ENCODE assay signal across 9 mouse cellular contexts in genomic region chr19:43916586-43917405, GRCm38 (mm10). TPM values are rescaled to one million over a fixed set of nuclear protein-coding genes. Genes with fewer than 3 reads are reported as not detected.
DNase-seq lines count a peak whose midpoint lies in the region; ATAC-seq and TF ChIP-seq lines count a peak whose summit lies in the region.
"Had no signal": no experiment of that assay in that cellular context is flagged by ENCODE, and none has a peak within 500 bp of the region (broad histone marks: within the 10 kb centered on the region; RNA-seq: fewer than 3 reads in every experiment).

No protein-coding gene starts in this region.

- H3K4me3 ChIP-seq in intestine, embryonic 15.5 days (replicated peaks) = no peak overlapping the region; the same call in 1 of the 2 replicates
- no peak overlapping the region for H3K4me3 ChIP-seq in hindbrain, embryonic 14.5 days (replicated peaks; ENCODE audit: low read length)
- no peak overlapping the region for H3K4me3 ChIP-seq in forebrain, embryonic 15.5 days
- H3K4me3 ChIP-seq: neural tube, embryonic 12.5 days had no signal

- no peaks in the 10 kb centered on the region for H3K27me3 ChIP-seq in Patski
- no peaks in the 10 kb centered on the region for H3K27me3 ChIP-seq in intestine, embryonic 15.5 days (replicated peaks)
- no peaks in the 10 kb centered on the region for H3K27me3 ChIP-seq in hindbrain, embryonic 14.5 days (ENCODE audit: control insufficient read depth, insufficient read depth, low read length)
- H3K27me3 ChIP-seq in forebrain, embryonic 15.5 days = no peaks in the 10 kb centered on the region
- H3K27me3 ChIP-seq: neural tube, embryonic 12.5 days had no signal

- WGBS in intestine, embryonic 15.5 days = 46% methylated on average over 21 of the region's 21 CpGs
- WGBS in hindbrain, embryonic 14.5 days = 75% methylated on average over 21 of the region's 21 CpGs
- 69% methylated on average over 21 of the region's 21 CpGs for WGBS in forebrain, embryonic 15.5 days

- H3K9ac ChIP-seq in intestine, embryonic 15.5 days = no peak overlapping the region
- H3K9ac ChIP-seq in hindbrain, embryonic 14.5 days = no peak overlapping the region
- no peak overlapping the region for H3K9ac ChIP-seq in forebrain, embryonic 15.5 days (replicated peaks)
- H3K9ac ChIP-seq: neural tube, embryonic 12.5 days had no signal

- in situ Hi-C loops in Patski (cut with MboI; ENCODE audit: low pct_unique_long_range_greater_than_20kb) = no loop called here

- POLR2A ChIA-PET in Patski (lab: Charles Lee) = no interaction called here

- peak overlapping the region; percentile 38 for H3K4me2 ChIP-seq in intestine, embryonic 15.5 days (replicated peaks)
- no peak overlapping the region for H3K4me2 ChIP-seq in hindbrain, embryonic 14.5 days (replicated peaks)
- H3K4me2 ChIP-seq in forebrain, embryonic 15.5 days (replicated peaks) = no peak overlapping the region
- H3K4me2 ChIP-seq: neural tube, embryonic 12.5 days had no signal

- ATAC-seq in Patski = peak; percentile 83
- ATAC-seq in intestine, embryonic 15.5 days = peak; percentile 94
- no peak for ATAC-seq in hindbrain, embryonic 14.5 days (ENCODE audit: low FRiP score)
- no peak for ATAC-seq in frontal cortex, adult (ENCODE audit: low TSS enrichment)
- ATAC-seq in forebrain, embryonic 15.5 days (replicated peaks) = no peak

- H3K27ac ChIP-seq in intestine, embryonic 15.5 days = peak overlapping the region; percentile 71; the same call in 1 of the 2 replicates
- H3K27ac ChIP-seq in hindbrain, embryonic 14.5 days = no peak overlapping the region
- H3K27ac ChIP-seq in forebrain, embryonic 15.5 days (replicated peaks) = no peak overlapping the region
- H3K27ac ChIP-seq: neural tube, embryonic 12.5 days had no signal

- CTCF ChIA-PET in Patski (lab: Charles Lee) = interaction anchor here (1.2 to 1.6 kb wide), 2 partner anchors 9 to 18 kb away, joined by 4 to 6 read pairs; no protein-coding TSS in a partner anchor

- peaks cover 25% of the 10 kb centered on the region for H3K4me1 ChIP-seq in intestine, embryonic 15.5 days (replicated peaks)
- H3K4me1 ChIP-seq in hindbrain, embryonic 14.5 days (replicated peaks; ENCODE audit: control insufficient read depth, insufficient read depth, low read length) = no peaks in the 10 kb centered on the region
- H3K4me1 ChIP-seq in forebrain, embryonic 15.5 days = no peaks in the 10 kb centered on the region

- peak; percentile 35 for DNase-seq in adrenal gland, postnatal 25 days
- DNase-seq in adrenal gland, postnatal 10 days = no peak
- peak; percentile 83 for DNase-seq in Patski (ENCODE audit: low read depth, low spot score)
- peak; percentile 53 for DNase-seq in mesoderm, embryonic 11.5 days (ENCODE audit: low read depth, low spot score)
- DNase-seq in hindbrain, embryonic 14.5 days (ENCODE audit: low spot score) = no peak

- TF ChIP-seq CTCF in Patski (IDR thresholded peaks at IDR 0.05) = no peak

- H3K9me3 ChIP-seq in intestine, embryonic 15.5 days = no peaks in the 10 kb centered on the region
- no peaks in the 10 kb centered on the region for H3K9me3 ChIP-seq in hindbrain, embryonic 14.5 days (ENCODE audit: control insufficient read depth, low read length)
- H3K9me3 ChIP-seq in forebrain, embryonic 15.5 days = no peaks in the 10 kb centered on the region
- H3K9me3 ChIP-seq: neural tube, embryonic 12.5 days had no signal

- H3K36me3 ChIP-seq in intestine, embryonic 15.5 days = no peaks in the 10 kb centered on the region
- no peaks in the 10 kb centered on the region for H3K36me3 ChIP-seq in hindbrain, embryonic 14.5 days (replicated peaks; ENCODE audit: control insufficient read depth, insufficient read depth)
- H3K36me3 ChIP-seq in forebrain, embryonic 15.5 days = no peaks in the 10 kb centered on the region
- H3K36me3 ChIP-seq: neural tube, embryonic 12.5 days had no signal

RNA-seq across cellular contexts. Expression of gene Dnmbp, which starts 23.2 kb away (rescaled TPM):
- total RNA-seq in adrenal gland, postnatal 25 days (2021) = 15.9 and 17.1 TPM in 2 replicates
- total RNA-seq in adrenal gland, postnatal 10 days (2021) = 10 to 100 TPM; 13.9 to 19.0 TPM
- polyA plus RNA-seq in Patski (2021) = 16.3 TPM
- 35.9 and 37.0 TPM in 2 replicates for polyA plus RNA-seq in intestine, embryonic 15.5 days (2015; fragmentation: Nextera tagmentation; extraction: Ambion mirVana)
- 8.7 and 8.9 TPM in 2 replicates for polyA plus RNA-seq in hindbrain, embryonic 14.5 days (2014; fragmentation: Nextera tagmentation; extraction: Ambion mirVana)
- polyA plus RNA-seq in forebrain, embryonic 15.5 days (2015; fragmentation: Nextera tagmentation; extraction: Ambion mirVana) = 8.1 and 8.7 TPM in 2 replicates

Comparison
In these comparisons a context has a peak if more than half of its experiments do, and no peak if none do; other contexts are left out.
1. DNase-seq: peak in adrenal gland, postnatal 25 days (single experiment), Patski (single experiment) and mesoderm, embryonic 11.5 days (single experiment); none in adrenal gland, postnatal 10 days (single experiment) and hindbrain, embryonic 14.5 days (single experiment).
2. ATAC-seq: peak in Patski (single experiment) and intestine, embryonic 15.5 days (single experiment); none in hindbrain, embryonic 14.5 days (single experiment), frontal cortex, adult (single experiment) and forebrain, embryonic 15.5 days (single experiment).